Mouse (Mus musculus): ENCODE data around the gene Iqcd.

Iqcd gene

DNA sequence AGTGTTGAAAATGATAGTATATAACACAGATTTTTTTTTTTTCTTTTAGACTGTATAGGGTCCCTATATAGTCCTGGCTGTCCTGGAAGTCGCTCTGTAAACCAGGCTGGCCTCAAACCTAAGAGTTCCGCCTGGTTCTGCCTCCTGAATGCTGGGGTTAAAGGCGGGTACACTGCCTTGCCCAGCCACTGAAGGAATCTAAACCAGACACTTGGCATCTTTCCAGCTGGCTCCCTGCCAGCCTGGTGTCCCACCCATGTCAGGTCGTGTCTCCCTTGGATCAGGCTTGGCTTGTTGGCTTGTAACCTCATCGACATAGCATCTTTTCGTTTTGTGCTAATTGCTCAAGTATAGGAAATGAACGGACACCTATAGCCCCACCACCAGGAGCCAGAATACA is 39.8 kb downstream of the Iqcd start:
- DNase-seq (ENCODE audit: low spot score): no peak

DNA sequence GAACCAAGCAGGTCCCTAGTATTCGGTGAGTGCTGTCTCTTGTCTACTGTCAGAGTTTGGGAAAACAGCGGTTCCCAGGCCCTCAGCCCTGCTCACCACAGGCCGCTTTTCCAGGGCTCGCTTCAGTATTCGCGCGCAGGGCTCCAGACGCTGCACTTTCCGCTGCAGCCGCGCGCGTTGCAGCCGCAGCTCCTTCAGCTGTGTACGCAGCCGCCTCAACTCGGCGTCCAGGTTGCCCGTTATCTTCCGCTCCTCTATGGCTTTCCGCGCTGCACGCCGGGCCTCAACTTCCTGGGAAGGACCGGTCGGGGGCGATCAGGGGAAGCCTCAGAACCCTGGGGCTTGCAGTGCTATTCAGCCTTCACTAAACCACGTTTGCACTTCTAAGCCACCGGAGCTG is 42.3 kb downstream of the Iqcd start:
- no peak for DNase-seq (ENCODE audit: low spot score)

- no peak for DNase-seq (ENCODE audit: low spot score)
Measured at GRCm38 (mm10) chr5:120631892-120632291, 43.1 kb downstream of the Iqcd start.

- no peak for DNase-seq (ENCODE audit: low spot score)
Measured at GRCm38 (mm10) chr5:120634131-120634530, 45.3 kb downstream of the Iqcd start, which contains the start of gene Cfap73. Gene Cfap73, minus strand, starts transcription at chr5:120634235.

DNA sequence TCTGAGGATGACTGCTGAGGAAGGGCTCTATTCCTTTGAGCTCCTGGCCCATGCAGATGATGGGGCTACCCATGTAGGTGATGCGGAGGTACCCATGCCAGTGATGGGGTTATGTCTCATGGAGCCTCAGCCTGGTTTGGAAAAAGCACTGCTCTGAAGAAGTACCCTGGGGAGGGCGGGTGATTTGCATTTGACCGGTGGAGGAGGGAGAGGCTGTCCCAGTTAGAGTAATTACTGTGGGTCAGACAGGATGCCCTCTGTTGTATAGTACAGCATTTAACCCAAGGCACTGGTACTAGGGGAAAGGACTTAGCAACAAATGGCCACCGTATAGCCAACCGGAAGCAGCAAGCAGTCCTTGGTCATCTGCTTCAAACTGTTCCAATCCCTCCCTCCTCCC is 46.0 kb downstream of the Iqcd start:
- no peak for DNase-seq (ENCODE audit: low spot score)

DNA sequence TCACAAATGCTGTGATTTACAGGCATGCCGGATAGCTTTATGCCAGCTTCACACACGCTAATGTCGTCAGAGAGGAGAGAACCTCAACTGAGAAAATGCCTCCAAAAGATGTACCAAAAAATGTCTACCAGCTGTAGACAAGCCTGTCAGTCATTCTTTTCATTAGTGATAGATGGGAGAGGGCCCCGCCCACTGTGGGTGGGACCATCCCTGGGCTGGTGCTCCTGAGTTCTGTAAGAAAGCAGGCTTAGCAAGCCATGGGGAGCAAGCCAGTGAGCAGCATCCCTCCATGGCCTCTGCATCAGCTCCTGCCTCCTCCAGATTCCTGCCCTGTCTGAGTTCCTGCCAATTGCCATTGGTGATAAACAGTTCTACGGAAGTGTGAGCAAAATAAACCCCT is 46.8 kb downstream of the Iqcd start:
- no peak for DNase-seq (ENCODE audit: low spot score)

GRCm38 (mm10) chr5:120640094-120640493 is 51.3 kb downstream of the Iqcd start:
- no peak for DNase-seq (ENCODE audit: low spot score)

GRCm38 (mm10) chr5:120643365-120644085 is 54.7 kb downstream of the Iqcd start:
- DNase-seq (ENCODE audit: low spot score): no peak

DNA sequence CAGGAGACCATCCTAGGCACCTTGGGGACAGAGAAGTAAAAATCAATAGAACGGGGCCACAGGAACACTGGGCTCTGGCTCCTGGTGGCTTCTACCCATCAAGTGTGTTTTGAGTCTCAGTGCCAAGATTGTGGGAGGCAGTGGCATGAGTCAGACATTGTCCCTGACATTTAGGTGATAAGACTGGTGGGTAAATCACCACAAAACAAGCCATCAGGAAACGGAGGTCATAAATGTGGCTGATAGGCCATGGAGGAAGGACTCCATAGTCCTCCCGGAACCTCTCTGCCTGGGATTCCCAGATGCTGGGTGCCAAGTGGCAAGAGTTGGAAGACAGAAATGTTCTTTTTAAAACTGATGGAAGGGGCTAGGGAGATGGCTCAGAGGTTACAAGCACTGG is 55.4 kb downstream of the Iqcd start:
- no peak for DNase-seq (ENCODE audit: low spot score)

GRCm38 (mm10) chr5:120645851-120646250 is 57.0 kb downstream of the Iqcd start:
- no peak for DNase-seq (ENCODE audit: low spot score)

GRCm38 (mm10) chr5:120647361-120647760 is 58.5 kb downstream of the Iqcd start:
- no peak for DNase-seq (ENCODE audit: low spot score)

- no peak for DNase-seq (ENCODE audit: low spot score)
Measured at GRCm38 (mm10) chr5:120647814-120648491, 59.1 kb downstream of the Iqcd start.

- peak; percentile 77 for DNase-seq (ENCODE audit: low spot score)
Measured at GRCm38 (mm10) chr5:120648569-120649373, 60.0 kb downstream of the Iqcd start, which contains the start of gene Rasal1. Gene Rasal1, plus strand, starts transcription at chr5:120648812.

DNA sequence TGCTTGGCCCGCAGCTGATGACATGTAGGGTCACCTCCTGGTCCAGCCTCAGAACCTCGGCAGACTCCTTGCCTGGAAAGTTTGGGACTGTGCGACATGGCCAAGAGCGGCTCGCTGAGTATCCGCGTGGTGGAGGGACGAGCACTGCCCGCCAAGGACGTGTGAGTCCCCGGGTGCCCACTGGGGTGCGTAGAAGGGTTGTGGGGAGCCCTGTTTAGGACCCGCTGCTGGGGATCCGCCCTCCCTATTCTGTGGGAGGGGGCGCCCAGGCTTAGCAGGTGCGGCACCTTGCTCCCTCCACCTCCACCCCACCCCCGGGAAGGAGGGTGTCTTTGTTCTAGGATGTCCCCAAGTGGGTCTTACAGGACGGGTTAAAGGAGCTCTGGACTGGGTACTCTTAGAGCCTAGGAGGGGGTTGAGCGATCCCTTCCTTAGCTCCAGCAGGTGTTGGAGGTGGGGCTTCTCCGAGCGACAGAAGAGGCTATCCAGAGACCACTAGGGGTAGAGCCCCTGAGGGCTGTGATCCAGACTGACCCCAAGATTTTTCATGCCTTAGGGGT is 60.6 kb downstream of the Iqcd start:
- DNase-seq (ENCODE audit: low spot score): no peak

DNA sequence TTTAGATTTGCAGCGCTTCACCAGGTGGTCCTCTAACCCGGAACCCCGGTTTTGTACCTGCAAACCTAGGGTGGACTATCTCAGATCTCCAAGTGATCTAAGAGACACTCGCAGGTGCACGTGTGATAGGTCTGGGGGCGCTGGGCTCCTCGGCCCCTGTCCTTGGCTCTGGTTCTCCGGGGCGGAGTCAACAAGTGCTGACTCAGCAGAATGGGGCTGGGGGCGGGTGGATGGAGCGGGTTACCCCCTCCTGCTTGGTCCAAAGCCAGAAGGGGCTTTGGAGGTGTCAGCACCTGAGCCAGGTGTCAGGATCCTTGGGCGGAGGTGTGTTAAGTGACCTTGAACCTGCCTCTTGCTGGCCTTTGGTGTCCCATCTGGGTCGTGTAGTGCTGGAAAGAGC is 61.1 kb downstream of the Iqcd start:
- DNase-seq (ENCODE audit: low spot score): peak; percentile 50

GRCm38 (mm10) chr5:120651230-120651629 is 62.4 kb downstream of the Iqcd start:
- peak; percentile 85 for DNase-seq (ENCODE audit: low spot score)

GRCm38 (mm10) chr5:120652915-120653701 is 64.3 kb downstream of the Iqcd start:
- DNase-seq (ENCODE audit: low spot score): no peak

GRCm38 (mm10) chr5:120653873-120654272 is 65.1 kb downstream of the Iqcd start:
- no peak for DNase-seq (ENCODE audit: low spot score)

DNA sequence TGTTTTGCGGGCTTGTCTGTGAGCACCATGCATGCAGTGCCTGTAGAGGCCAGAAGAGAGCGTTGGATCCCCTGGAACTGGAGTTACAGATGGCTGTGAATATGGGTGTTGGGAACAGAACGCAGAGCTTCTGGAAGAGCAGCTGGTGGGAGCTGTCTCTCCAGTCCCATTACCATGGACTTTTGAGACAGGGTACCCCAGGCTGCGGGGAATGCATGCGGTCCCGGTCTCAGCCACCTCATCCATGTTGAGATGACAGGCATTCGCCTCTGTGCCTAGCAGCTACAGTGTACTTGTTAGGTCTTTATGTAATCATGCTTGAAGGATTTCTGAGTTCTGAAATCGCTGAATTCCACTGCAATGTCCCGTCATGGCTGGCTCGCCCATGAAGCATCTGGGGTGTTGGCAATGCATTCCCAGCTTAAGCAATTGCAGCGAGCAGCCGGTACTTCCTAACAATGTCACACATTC is 67.5 kb downstream of the Iqcd start:
- no peak for DNase-seq (ENCODE audit: low spot score)

Measured in yolk sac, embryonic 10.5 days (tissue).